17 mouse cellular contexts compared by ENCODE assay signal in the genomic region with DNA sequence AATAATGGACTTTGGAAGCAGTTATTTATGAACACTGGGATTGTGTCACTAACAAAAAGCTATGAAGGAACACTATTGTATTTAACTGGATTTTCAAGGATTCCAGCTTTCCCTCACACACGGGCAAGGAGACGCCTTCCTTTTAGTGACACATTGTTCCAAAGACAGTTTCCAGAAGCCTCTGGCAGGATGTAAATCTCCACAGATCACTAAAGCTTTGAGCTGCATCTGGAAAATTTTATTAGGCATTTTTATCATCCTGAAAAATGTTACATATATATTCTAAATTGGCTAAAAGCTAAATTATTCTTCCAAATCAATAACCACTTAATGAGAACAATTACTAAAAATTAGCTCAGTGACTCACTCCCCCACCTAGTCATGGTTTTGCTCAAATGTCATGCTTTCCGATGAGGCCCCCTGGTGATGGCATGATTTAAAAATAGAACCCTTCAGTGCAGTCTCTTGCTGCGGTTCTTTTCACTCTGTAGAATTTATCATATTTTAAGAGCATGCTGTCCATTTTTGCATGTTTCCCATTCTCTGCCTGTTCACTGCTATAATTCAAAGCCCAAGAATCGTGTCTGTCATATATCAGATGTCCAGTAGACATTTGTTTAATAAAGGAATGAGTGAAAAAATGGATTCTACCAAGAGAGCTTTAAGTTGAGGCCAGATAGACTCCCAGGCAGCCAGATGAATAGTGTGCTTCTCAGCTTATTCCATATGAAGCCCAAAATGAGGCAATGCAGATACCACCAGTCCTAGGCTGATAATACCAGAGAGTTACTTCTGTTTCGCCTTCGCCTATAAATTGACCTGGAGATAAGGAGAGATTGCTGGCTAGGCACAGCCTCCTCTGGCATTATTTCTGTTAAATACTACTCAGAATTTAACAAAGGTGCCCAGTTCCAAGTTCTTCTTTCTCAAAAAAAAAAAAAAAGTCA.
A peak's percentile ranks its signal among the peaks of the same experiment; 100 is the strongest.
DNase-seq lines count a peak whose midpoint lies in the region; ATAC-seq and TF ChIP-seq lines count a peak whose summit lies in the region.
"Had no signal": no experiment of that assay in that cellular context is flagged by ENCODE, and none has a peak within 500 bp of the region (broad histone marks: within the 10 kb centered on the region; RNA-seq: fewer than 3 reads in every experiment).

No protein-coding gene starts in this region.

- H3K9me3 ChIP-seq in heart, embryonic 11.5 days (replicated peaks; ENCODE audit: control insufficient read depth, low read length) = no peaks in the 10 kb centered on the region
- no peaks in the 10 kb centered on the region for H3K9me3 ChIP-seq in stomach, embryonic 16.5 days (replicated peaks; ENCODE audit: control insufficient read depth, low read length)
- H3K9me3 ChIP-seq: embryonic facial prominence, embryonic 13.5 days; forebrain, embryonic 15.5 days; hindbrain, embryonic 12.5 days had no signal

- no peak for DNase-seq in heart, adult 9 months (ENCODE audit: low spot score in 2 of 2)
- peak in 1 of 2 experiments; percentile 1 for DNase-seq in layer of hippocampus, adult 2 months (ENCODE audit: low spot score in 2 of 2)
- no peak for DNase-seq in layer of hippocampus, adult 11-12 months (ENCODE audit: low spot score)
- peak; percentile 47 for DNase-seq in brain, adult 2 months (ENCODE audit: low read depth, low spot score)
- DNase-seq in cerebellum, adult 11-12 months = no peak
- no peak for DNase-seq in kidney, adult 18-20 months
- DNase-seq: adrenal gland, postnatal 25 days; B cell, adult 2 months; gastrocnemius, adult 2 months; right cerebral cortex, postnatal 25 days; thymus, postnatal 36 days had no signal

- H3K36me3 ChIP-seq in heart, embryonic 11.5 days (ENCODE audit: control insufficient read depth, insufficient read depth, low read length) = no peaks in the 10 kb centered on the region
- H3K36me3 ChIP-seq in stomach, embryonic 16.5 days (ENCODE audit: control insufficient read depth, insufficient read depth, low read length) = no peaks in the 10 kb centered on the region
- H3K36me3 ChIP-seq: embryonic facial prominence, embryonic 13.5 days; forebrain, embryonic 15.5 days; hindbrain, embryonic 12.5 days had no signal

- peak overlapping the region; percentile 90 for H3K27ac ChIP-seq in heart, embryonic 11.5 days (ENCODE audit: low read depth, low read length)
- H3K27ac ChIP-seq in layer of hippocampus, adult 2 months = peak overlapping the region; percentile 28; the same call in 1 of the 2 replicates
- no peak overlapping the region; the same call in 1 of the 2 replicates for H3K27ac ChIP-seq in stomach, embryonic 16.5 days (ENCODE audit: low read length)
- H3K27ac ChIP-seq: embryonic facial prominence, embryonic 13.5 days; forebrain, embryonic 15.5 days; gastrocnemius, adult 2 months; hindbrain, embryonic 12.5 days had no signal

- H3K4me1 ChIP-seq in heart, embryonic 11.5 days (ENCODE audit: control insufficient read depth, insufficient read depth, low read length) = peaks cover 6% of the 10 kb centered on the region; the same call in 1 of the 2 replicates
- H3K4me1 ChIP-seq in stomach, embryonic 16.5 days (ENCODE audit: control insufficient read depth, insufficient read depth, low read length) = no peaks in the 10 kb centered on the region
- H3K4me1 ChIP-seq: embryonic facial prominence, embryonic 13.5 days; forebrain, embryonic 15.5 days had no signal

- ATAC-seq in heart, embryonic 11.5 days (replicated peaks; ENCODE audit: insufficient number of reproducible peaks, low FRiP score, low TSS enrichment) = peak; percentile 62; the same call in 1 of the 2 replicates
- peak; percentile 75; the same call in 1 of the 2 replicates for ATAC-seq in stomach, embryonic 16.5 days (ENCODE audit: insufficient read depth, low FRiP score)
- ATAC-seq: forebrain, embryonic 15.5 days had no signal

- H3K4me2 ChIP-seq in heart, embryonic 11.5 days = peak overlapping the region; percentile 27
- H3K4me2 ChIP-seq in stomach, embryonic 16.5 days (ENCODE audit: low read depth, low read length) = no peak overlapping the region
- H3K4me2 ChIP-seq: embryonic facial prominence, embryonic 13.5 days; forebrain, embryonic 15.5 days; hindbrain, embryonic 12.5 days; liver, embryonic 11.5 days had no signal

- H3K9ac ChIP-seq in heart, embryonic 11.5 days (ENCODE audit: low read depth, low read length) = no peak overlapping the region
- no peak overlapping the region for H3K9ac ChIP-seq in stomach, embryonic 16.5 days (ENCODE audit: low read length)
- H3K9ac ChIP-seq: embryonic facial prominence, embryonic 13.5 days; forebrain, embryonic 15.5 days; hindbrain, embryonic 12.5 days had no signal

- 23% methylated on average over 7 of the region's 7 CpGs for WGBS in heart, embryonic 11.5 days (ENCODE audit: insufficient replicate concordance)
- WGBS in stomach, embryonic 16.5 days = 41% methylated on average over 7 of the region's 7 CpGs

- TF ChIP-seq CTCF in layer of hippocampus, adult 2 months (conservative IDR thresholded peaks at IDR 0.05) = 0 out of 2 replicates have a peak, but pooled peaks have one; percentile 11

- no peak overlapping the region for H3K4me3 ChIP-seq in heart, embryonic 11.5 days (ENCODE audit: low read depth, low read length)
- no peak overlapping the region for H3K4me3 ChIP-seq in layer of hippocampus, adult 2 months
- H3K4me3 ChIP-seq in stomach, embryonic 16.5 days (replicated peaks; ENCODE audit: low read length) = no peak overlapping the region
- H3K4me3 ChIP-seq: embryonic facial prominence, embryonic 13.5 days; forebrain, embryonic 15.5 days; gastrocnemius, adult 2 months; hindbrain, embryonic 12.5 days had no signal

- no peaks in the 10 kb centered on the region for H3K27me3 ChIP-seq in heart, embryonic 11.5 days (ENCODE audit: control insufficient read depth, insufficient read depth, low read length)
- no peaks in the 10 kb centered on the region for H3K27me3 ChIP-seq in stomach, embryonic 16.5 days (ENCODE audit: control insufficient read depth, insufficient read depth, low read length)
- H3K27me3 ChIP-seq: embryonic facial prominence, embryonic 13.5 days; forebrain, embryonic 15.5 days; hindbrain, embryonic 12.5 days had no signal
